Mouse (Mus musculus) embryonic fibroblast, embryonic 13.5 days (primary cell): ENCODE data around the gene Gse1.

ENCODE experiments used
- CTCF ChIP-seq: IDR thresholded peaks from 2 replicates; pipeline ENCODE4 v1.5.1; 2011; ENCODE audit warnings: mild to moderate bottlenecking, control low read depth, low read length, moderate library complexity, borderline replicate concordance; ENCODE audit not compliant: insufficient read depth
- POLR2A ChIP-seq: IDR thresholded peaks from 2 replicates; pipeline ENCODE4 v1.6.1; 2011; ENCODE audit warnings: low read depth, mild to moderate bottlenecking, control low read depth, low read length, moderate library complexity

DNA sequence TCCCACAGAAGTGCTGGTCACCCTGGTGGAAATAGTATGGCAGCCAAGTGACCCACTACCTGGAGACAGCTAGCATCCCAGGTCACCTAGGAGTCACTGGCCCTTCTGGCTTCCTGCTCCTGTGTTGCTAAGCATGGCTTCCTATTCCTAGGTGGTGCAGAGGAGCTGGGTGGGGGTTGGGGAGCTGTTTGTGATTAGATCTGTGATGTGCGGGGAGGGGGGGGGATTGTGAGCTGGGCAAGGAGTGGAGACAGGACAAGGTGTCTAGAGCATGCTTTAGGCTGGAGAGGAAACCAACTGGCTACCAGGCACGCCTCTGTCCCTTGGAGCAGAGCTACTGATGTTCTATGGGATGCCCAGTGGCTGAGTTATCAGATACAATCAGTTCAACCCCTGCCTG lies 243.5 kb downstream of the Gse1 start:
- TF ChIP-seq CTCF (no peak), POLR2A (no peak)
